Mouse (Mus musculus) hindbrain, postnatal 0 days (tissue): Measurements from ENCODE around the gene Wdr27. TPM values are rescaled to one million over a fixed set of nuclear protein-coding genes. Genes with fewer than 3 reads are reported as not detected.
"Not testable (repeated sequence)": the region's sequence is repeated elsewhere in the genome, so short reads cannot be mapped to it uniquely, and the experiment has no call there.

Experiments
- ATAC-seq: fragments of 200-750 bp; cut with Nextera tagmentation; 2 replicates; pipeline ENCODE4 v1.8.0; 2017; ENCODE audit warnings: mild to moderate bottlenecking, moderate TSS enrichment, moderate library complexity
- DNase-seq: peaks from one replicate; pipeline ENCODE4 v3.0.0-alpha.2; 2015; ENCODE audit warnings: low spot score
- H3K27ac ChIP-seq: fragments of 300-500 bp; sonication (generic); 2 replicates; pipeline ENCODE4 v1.5.1; 2014; ENCODE audit warnings: mild to moderate bottlenecking
- H3K27me3 ChIP-seq: fragments of 300-500 bp; sonication (generic); 2 replicates; pipeline ENCODE4 v1.6.1; 2014; ENCODE audit warnings: low read length, mixed read lengths; ENCODE audit not compliant: insufficient read depth
- H3K36me3 ChIP-seq: fragments of 300-500 bp; sonication (generic); 2 replicates; pipeline ENCODE4 v1.6.1; 2014; ENCODE audit warnings: low read length, mixed read lengths; ENCODE audit not compliant: insufficient read depth
- H3K4me1 ChIP-seq: fragments of 300-500 bp; sonication (generic); 2 replicates; pipeline ENCODE4 v1.6.1; 2014; ENCODE audit warnings: antibody characterized with exemption, low read length, mixed read lengths; ENCODE audit not compliant: insufficient read depth
- H3K4me2 ChIP-seq: fragments of 300-500 bp; sonication (generic); 2 replicates; pipeline ENCODE4 v1.6.1; 2014; ENCODE audit warnings: low read depth, mild to moderate bottlenecking, low read length, moderate library complexity, mixed read lengths
- H3K4me3 ChIP-seq: fragments of 300-500 bp; sonication (generic); 2 replicates; pipeline ENCODE4 v1.5.1; 2014; ENCODE audit warnings: low read length
- H3K9ac ChIP-seq: fragments of 300-500 bp; sonication (generic); replicated peaks from 2 replicates; pipeline ENCODE4 v1.6.1; 2014; ENCODE audit warnings: mild to moderate bottlenecking, low read length, moderate library complexity, mixed read lengths
- H3K9me3 ChIP-seq: fragments of 300-500 bp; sonication (generic); 2 replicates; pipeline ENCODE4 v1.6.1; 2016; ENCODE audit warnings: low read length, mixed read lengths
- CTCF ChIP-seq: IDR thresholded peaks from 2 replicates; pipeline ENCODE4 v1.5.1; 2016; ENCODE audit warnings: antibody characterized with exemption, control low read depth, low read depth
- WGBS: fragments of 180-500 bp; shearing (Covaris S2); extraction: QIAGEN DNeasy Blood & Tissue Kit; methylation state at CpG from one replicate; pipeline ENCODE4 v1.1.7; 2014; 5-methylcytosine and 5-hydroxymethylcytosine counted together
- polyA plus RNA-seq: library from polyadenylated mRNA; unstranded; fragments of >200 nt; fragmentation: Nextera tagmentation; extraction: Ambion mirVana; gene quantifications from 2 replicates; pipeline ENCODE4 v1.2.1, GENCODE M21; 2015
- total RNA-seq: library from RNA; depleted of rRNA; stranded (reverse); fragments of >200 nt; gene quantifications from 2 replicates; pipeline ENCODE4 v1.2.3, GENCODE M21; 2014

The Wdr27 gene
- total and polyA plus RNA-seq, 2 experiments from 2014 or later = 1.3 to 11.8 TPM

- no peak for TF ChIP-seq CTCF
- Histone ChIP-seq H3K4me2 (no peak overlapping the region), H3K27ac (no peak overlapping the region), H3K36me3 (no peaks in the 10 kb centered on the region), H3K4me1 (no peaks in the 10 kb centered on the region), H3K27me3 (no peaks in the 10 kb centered on the region), H3K9me3 (no peaks in the 10 kb centered on the region), H3K4me3 (no peak overlapping the region), H3K9ac (no peak overlapping the region)
- DNase-seq (no peak), ATAC-seq (no peak)
- 36% methylated on average over 1 of the region's 1 CpGs for WGBS
Observed at GRCm38 (mm10) chr17:14906611-14907010, 36.3 kb downstream of the Wdr27 start.

GRCm38 (mm10) chr17:14904637-14905265 lies 38.2 kb downstream of the Wdr27 start:
- peak; percentile 89 for DNase-seq

GRCm38 (mm10) chr17:14904206-14904605 lies 38.8 kb downstream of the Wdr27 start:
- H3K27ac ChIP-seq = no peak overlapping the region
- no peak for ATAC-seq
- no peaks in the 10 kb centered on the region for H3K27me3 ChIP-seq
- no peak for TF ChIP-seq CTCF
- no peak overlapping the region for H3K9ac ChIP-seq
- no peaks in the 10 kb centered on the region for H3K4me1 ChIP-seq
- no peaks in the 10 kb centered on the region for H3K36me3 ChIP-seq
- H3K4me3 ChIP-seq = no peak overlapping the region
- H3K4me2 ChIP-seq = no peak overlapping the region
- H3K9me3 ChIP-seq = no peaks in the 10 kb centered on the region
- WGBS = 90% methylated on average over 6 of the region's 6 CpGs
- DNase-seq = no peak

More at GRCm38 (mm10) chr17:14904637-14905265, 38.2 kb downstream of the Wdr27 start:
- ATAC-seq = peak; percentile 75
- H3K27me3 ChIP-seq = no peaks in the 10 kb centered on the region
- no peak overlapping the region for H3K9ac ChIP-seq
- H3K9me3 ChIP-seq = no peaks in the 10 kb centered on the region
- H3K4me3 ChIP-seq = no peak overlapping the region
- no peak overlapping the region for H3K27ac ChIP-seq
- TF ChIP-seq CTCF = peak; percentile 96
- 54% methylated on average over 7 of the region's 7 CpGs for WGBS
- no peaks in the 10 kb centered on the region for H3K36me3 ChIP-seq
- no peaks in the 10 kb centered on the region for H3K4me1 ChIP-seq
- no peak overlapping the region for H3K4me2 ChIP-seq

GRCm38 (mm10) chr17:14903212-14903611 lies 39.7 kb downstream of the Wdr27 start:
- H3K4me3 ChIP-seq = no peak overlapping the region
- H3K4me1 ChIP-seq = no peaks in the 10 kb centered on the region
- no peaks in the 10 kb centered on the region for H3K36me3 ChIP-seq
- H3K4me2 ChIP-seq = no peak overlapping the region
- DNase-seq (no peak), ATAC-seq (no peak)
- 87% methylated on average over 3 of the region's 3 CpGs for WGBS
- TF ChIP-seq CTCF = no peak
- no peak overlapping the region for H3K9ac ChIP-seq
- H3K27ac ChIP-seq = no peak overlapping the region
- no peaks in the 10 kb centered on the region for H3K9me3 ChIP-seq
- H3K27me3 ChIP-seq = no peaks in the 10 kb centered on the region

- ATAC-seq (no peak), DNase-seq (no peak)
- no peaks in the 10 kb centered on the region for H3K9me3 ChIP-seq
- H3K27me3 ChIP-seq = no peaks in the 10 kb centered on the region
- H3K9ac ChIP-seq = no peak overlapping the region
- H3K27ac ChIP-seq = no peak overlapping the region
- TF ChIP-seq CTCF = no peak
- H3K4me2 ChIP-seq = no peak overlapping the region
- no peaks in the 10 kb centered on the region for H3K4me1 ChIP-seq
- 90% methylated on average over 1 of the region's 1 CpGs for WGBS
- no peaks in the 10 kb centered on the region for H3K36me3 ChIP-seq
- no peak overlapping the region for H3K4me3 ChIP-seq
Observed at GRCm38 (mm10) chr17:14898972-14899371, 44.0 kb downstream of the Wdr27 start.

- not testable (repeated sequence) for H3K9ac ChIP-seq, ATAC-seq, H3K4me3 ChIP-seq, H3K27me3 ChIP-seq, H3K27ac ChIP-seq, H3K4me1 ChIP-seq, H3K36me3 ChIP-seq, H3K4me2 ChIP-seq, DNase-seq, H3K9me3 ChIP-seq
Observed at GRCm38 (mm10) chr17:14895058-14895457, 47.9 kb downstream of the Wdr27 start.

GRCm38 (mm10) chr17:14886933-14887332 lies 56.0 kb downstream of the Wdr27 start:
- no peaks in the 10 kb centered on the region for H3K36me3 ChIP-seq

More at GRCm38 (mm10) chr17:14886933-14887332, 56.0 kb downstream of the Wdr27 start:
- Histone ChIP-seq H3K4me1 (no peaks in the 10 kb centered on the region), H3K4me2 (no peak overlapping the region), H3K4me3 (no peak overlapping the region), H3K9me3 (no peaks in the 10 kb centered on the region), H3K9ac (no peak overlapping the region), H3K27me3 (no peaks in the 10 kb centered on the region), H3K27ac (no peak overlapping the region)
- DNase-seq (no peak), ATAC-seq (no peak)
- WGBS = 67% methylated on average over 2 of the region's 2 CpGs
- TF ChIP-seq CTCF = no peak
